12 mouse cellular contexts compared by ENCODE assay signal in the genomic region with DNA sequence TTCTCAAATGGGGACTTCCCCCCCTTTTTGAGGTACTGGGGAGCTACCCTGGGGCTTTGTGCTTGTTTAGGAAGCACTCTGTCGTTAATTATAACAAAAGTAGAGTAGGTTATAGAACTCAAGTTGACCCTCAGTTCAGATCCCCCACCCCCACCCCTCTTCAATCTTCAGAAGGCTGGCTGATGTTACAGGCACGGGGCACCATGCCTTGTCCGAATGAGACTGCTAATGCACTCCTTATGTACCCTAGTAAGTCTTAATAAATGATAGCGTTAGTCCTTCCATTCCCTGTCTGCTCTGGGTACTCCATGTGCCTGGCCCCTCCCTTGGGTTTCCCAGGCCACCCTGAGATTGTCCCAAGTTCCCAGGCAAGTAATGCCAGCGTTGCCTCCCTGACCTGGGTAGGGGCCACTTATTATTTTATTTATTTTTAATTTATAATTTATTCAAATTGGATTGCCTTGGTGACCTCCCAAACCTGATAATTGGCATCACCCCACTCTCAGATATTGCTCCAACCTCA. TPM values are rescaled to one million over a fixed set of nuclear protein-coding genes. Genes with fewer than 3 reads are reported as not detected.
DNase-seq lines count a peak whose midpoint lies in the region; ATAC-seq lines count a peak whose summit lies in the region.
"Had no signal": no experiment of that assay in that cellular context is flagged by ENCODE, and none has a peak within 500 bp of the region (broad histone marks: within the 10 kb centered on the region; RNA-seq: fewer than 3 reads in every experiment).

No protein-coding gene starts in this region.

- H3K4me3 ChIP-seq in forebrain, embryonic 10.5 days = no peak overlapping the region
- H3K4me3 ChIP-seq in forebrain, embryonic 12.5 days (replicated peaks) = no peak overlapping the region
- no peak overlapping the region for H3K4me3 ChIP-seq in kidney, embryonic 14.5 days (ENCODE audit: low read length)
- H3K4me3 ChIP-seq in limb, embryonic 10.5 days = peak overlapping the region; percentile 31; the same call in 1 of the 2 replicates

- ATAC-seq in forebrain, embryonic 12.5 days (ENCODE audit: low FRiP score) = no peak
- ATAC-seq in kidney, embryonic 14.5 days (ENCODE audit: low FRiP score, low TSS enrichment) = no peak
- ATAC-seq: activated CD4-positive, CD25-positive, alpha-beta regulatory T cell, adult 4 months had no signal

- H3K9me3 ChIP-seq in forebrain, embryonic 10.5 days = no peaks in the 10 kb centered on the region
- H3K9me3 ChIP-seq in forebrain, embryonic 12.5 days = no peaks in the 10 kb centered on the region
- H3K9me3 ChIP-seq in kidney, embryonic 14.5 days (ENCODE audit: control insufficient read depth, low read length) = no peaks in the 10 kb centered on the region
- no peaks in the 10 kb centered on the region for H3K9me3 ChIP-seq in limb, embryonic 10.5 days (replicated peaks)
- H3K9me3 ChIP-seq: G1E had no signal

- H3K36me3 ChIP-seq in forebrain, embryonic 10.5 days (replicated peaks) = no peaks in the 10 kb centered on the region
- no peaks in the 10 kb centered on the region for H3K36me3 ChIP-seq in forebrain, embryonic 12.5 days (replicated peaks)
- H3K36me3 ChIP-seq in kidney, embryonic 14.5 days (ENCODE audit: control insufficient read depth, insufficient read depth, low read length) = no peaks in the 10 kb centered on the region
- no peaks in the 10 kb centered on the region for H3K36me3 ChIP-seq in limb, embryonic 10.5 days
- H3K36me3 ChIP-seq: G1E had no signal

- H3K9ac ChIP-seq in forebrain, embryonic 12.5 days = no peak overlapping the region
- no peak overlapping the region for H3K9ac ChIP-seq in kidney, embryonic 14.5 days (ENCODE audit: low read depth, low read length)

- H3K4me2 ChIP-seq in forebrain, embryonic 12.5 days = no peak overlapping the region
- no peak overlapping the region; the same call in 1 of the 2 replicates for H3K4me2 ChIP-seq in kidney, embryonic 14.5 days (replicated peaks; ENCODE audit: low read depth, low read length)

- H3K27me3 ChIP-seq in forebrain, embryonic 10.5 days (ENCODE audit: poor library complexity, severe bottlenecking) = no peaks in the 10 kb centered on the region
- no peaks in the 10 kb centered on the region for H3K27me3 ChIP-seq in forebrain, embryonic 12.5 days
- no peaks in the 10 kb centered on the region for H3K27me3 ChIP-seq in kidney, embryonic 14.5 days (ENCODE audit: control insufficient read depth, insufficient read depth, low read length)
- H3K27me3 ChIP-seq in limb, embryonic 10.5 days (ENCODE audit: low read depth, poor library complexity, severe bottlenecking) = no peaks in the 10 kb centered on the region

- H3K27ac ChIP-seq in forebrain, embryonic 10.5 days = peak overlapping the region; percentile 78
- no peak overlapping the region for H3K27ac ChIP-seq in forebrain, embryonic 12.5 days
- H3K27ac ChIP-seq in kidney, embryonic 14.5 days (ENCODE audit: low read depth, low read length) = peak overlapping the region; percentile 87
- peak overlapping the region; percentile 93 for H3K27ac ChIP-seq in limb, embryonic 10.5 days

- DNase-seq in forebrain, embryonic 10.5 days (ENCODE audit: extremely low spot score, low spot score) = no peak
- no peak for DNase-seq in kidney, adult 8-10 months
- DNase-seq in embryo, embryonic 10.5 days (ENCODE audit: low spot score) = peak; percentile 59
- peak; percentile 48 for DNase-seq in limb, embryonic 10.5 days (ENCODE audit: low spot score)
- DNase-seq in right cerebral cortex, postnatal 14 days = no peak
- DNase-seq in adrenal gland, adult (ENCODE audit: inconsistent age in 2 of 2, low spot score in 1 of 2) = no peak
- DNase-seq: layer of hippocampus, postnatal 36 days; lung, postnatal 14 days had no signal

- H3K4me1 ChIP-seq in forebrain, embryonic 10.5 days = peaks cover 35% of the 10 kb centered on the region
- peaks cover 8% of the 10 kb centered on the region; the same call in 1 of the 2 replicates for H3K4me1 ChIP-seq in forebrain, embryonic 12.5 days
- peaks cover 33% of the 10 kb centered on the region for H3K4me1 ChIP-seq in kidney, embryonic 14.5 days (ENCODE audit: control insufficient read depth, insufficient read depth, low read length)
- peaks cover 61% of the 10 kb centered on the region for H3K4me1 ChIP-seq in limb, embryonic 10.5 days

- WGBS in forebrain, embryonic 10.5 days = 54% methylated on average over 5 of the region's 5 CpGs
- WGBS in forebrain, embryonic 12.5 days = 54% methylated on average over 5 of the region's 5 CpGs
- WGBS in kidney, embryonic 14.5 days = 24% methylated on average over 5 of the region's 5 CpGs
- 9% methylated on average over 5 of the region's 5 CpGs for WGBS in limb, embryonic 10.5 days

RNA-seq across cellular contexts. Expression of a gene that starts 46.3 kb away (rescaled TPM):
- 0.21 and 0.43 TPM in 2 replicates for polyA plus RNA-seq in forebrain, embryonic 10.5 days (2016; fragmentation: Nextera tagmentation; extraction: Ambion mirVana)
- 0.18 and 0.29 TPM in 2 replicates for polyA plus RNA-seq in forebrain, embryonic 12.5 days (2016; fragmentation: Nextera tagmentation; extraction: Ambion mirVana)
- 1.4 and 1.7 TPM in 2 replicates for polyA plus RNA-seq in kidney, embryonic 14.5 days (2014; fragmentation: Nextera tagmentation; extraction: Ambion mirVana)
- polyA plus RNA-seq in limb, embryonic 10.5 days (2016; fragmentation: Nextera tagmentation; extraction: Ambion mirVana) = 1.1 and 1.3 TPM in 2 replicates
- polyA plus RNA-seq: activated CD4-positive, CD25-positive, alpha-beta regulatory T cell, adult 4 months; G1E had no signal

Comparison
In these comparisons a context has a peak if more than half of its experiments do, and no peak if none do; other contexts are left out.
1. DNase-seq: peak in embryo, embryonic 10.5 days (single experiment) and limb, embryonic 10.5 days (single experiment); none in forebrain, embryonic 10.5 days (single experiment), kidney, adult 8-10 months (0 of 2), right cerebral cortex, postnatal 14 days (single experiment) and adrenal gland, adult (0 of 2).